Mouse (Mus musculus): ENCODE results near the gene Kank2. TPM values are rescaled to one million over a fixed set of nuclear protein-coding genes. Genes with fewer than 3 reads are reported as not detected.

Kank2 gene
- polyA plus RNA-seq, 1 experiment from 2014 or later, result 26.3 TPM

GRCm38 (mm10) chr9:21803986-21804644, 5.6 kb upstream of the Kank2 start:
- ATAC-seq (ENCODE audit: low read depth), result peak; percentile 97
- Histone ChIP-seq H3K36me3 (ENCODE audit: control insufficient read depth, insufficient read depth, low read length) (peaks cover 17% of the 10 kb centered on the region), H3K27me3 (ENCODE audit: control insufficient read depth, insufficient read depth, low read depth, low read length) (no peaks in the 10 kb centered on the region), H3K4me3 (ENCODE audit: low read length) (no peak overlapping the region), H3K9me3 (ENCODE audit: control insufficient read depth, low read length) (no peaks in the 10 kb centered on the region), H3K9ac (ENCODE audit: low read length) (peak overlapping the region; percentile 46), H3K4me2 (ENCODE audit: low read depth, low read length) (peak overlapping the region; percentile 24; the same call in 1 of the 2 replicates), H3K27ac (ENCODE audit: low read length) (peak overlapping the region; percentile 90), H3K4me1 (replicated peaks; ENCODE audit: control insufficient read depth, insufficient read depth, low read length) (peaks cover 10% of the 10 kb centered on the region)
- 30% methylated on average over 13 of the region's 13 CpGs for WGBS

GRCm38 (mm10) chr9:21801591-21801990, 3.0 kb upstream of the Kank2 start:
- peaks cover 16% of the 10 kb centered on the region for H3K36me3 ChIP-seq (ENCODE audit: control insufficient read depth, insufficient read depth, low read length)
- no peaks in the 10 kb centered on the region for H3K9me3 ChIP-seq (ENCODE audit: control insufficient read depth, low read length)
- H3K4me3 ChIP-seq (ENCODE audit: low read length), result no peak overlapping the region
- no peak overlapping the region for H3K27ac ChIP-seq (ENCODE audit: low read length)
- no peak for ATAC-seq (ENCODE audit: low read depth)
- WGBS, result 93% methylated on average over 7 of the region's 7 CpGs
- H3K4me1 ChIP-seq (replicated peaks; ENCODE audit: control insufficient read depth, insufficient read depth, low read length), result peaks cover 22% of the 10 kb centered on the region
- H3K27me3 ChIP-seq (ENCODE audit: control insufficient read depth, insufficient read depth, low read depth, low read length), result no peaks in the 10 kb centered on the region
- no peak overlapping the region for H3K4me2 ChIP-seq (ENCODE audit: low read depth, low read length)
- H3K9ac ChIP-seq (ENCODE audit: low read length), result no peak overlapping the region

- Histone ChIP-seq H3K9ac (ENCODE audit: low read length) (no peak overlapping the region), H3K27me3 (ENCODE audit: control insufficient read depth, insufficient read depth, low read depth, low read length) (no peaks in the 10 kb centered on the region), H3K4me2 (ENCODE audit: low read depth, low read length) (no peak overlapping the region), H3K36me3 (ENCODE audit: control insufficient read depth, insufficient read depth, low read length) (peaks cover 16% of the 10 kb centered on the region), H3K4me1 (replicated peaks; ENCODE audit: control insufficient read depth, insufficient read depth, low read length) (peaks cover 26% of the 10 kb centered on the region), H3K9me3 (ENCODE audit: control insufficient read depth, low read length) (no peaks in the 10 kb centered on the region), H3K27ac (ENCODE audit: low read length) (no peak overlapping the region), H3K4me3 (ENCODE audit: low read length) (no peak overlapping the region)
- 78% methylated on average over 7 of the region's 7 CpGs for WGBS
- no peak for ATAC-seq (ENCODE audit: low read depth)
Measured at GRCm38 (mm10) chr9:21801121-21801520, 2.6 kb upstream of the Kank2 start.

- Histone ChIP-seq H3K36me3 (ENCODE audit: control insufficient read depth, insufficient read depth, low read length) (peaks cover 33% of the 10 kb centered on the region), H3K9ac (ENCODE audit: low read length) (peak overlapping the region; percentile 98; the same call in 1 of the 2 replicates), H3K27ac (ENCODE audit: low read length) (peak overlapping the region; percentile 99), H3K9me3 (ENCODE audit: control insufficient read depth, low read length) (no peaks in the 10 kb centered on the region), H3K4me3 (ENCODE audit: low read length) (peak overlapping the region; percentile 99), H3K4me2 (ENCODE audit: low read depth, low read length) (peak overlapping the region; percentile 73), H3K4me1 (replicated peaks; ENCODE audit: control insufficient read depth, insufficient read depth, low read length) (peaks cover 34% of the 10 kb centered on the region), H3K27me3 (ENCODE audit: control insufficient read depth, insufficient read depth, low read depth, low read length) (no peaks in the 10 kb centered on the region)
- WGBS, result 34% methylated on average over 3 of the region's 3 CpGs
- no peak for ATAC-seq (ENCODE audit: low read depth)
Measured at GRCm38 (mm10) chr9:21799010-21799350, 436 bp upstream of the Kank2 start.

- Histone ChIP-seq H3K9me3 (ENCODE audit: control insufficient read depth, low read length) (no peaks in the 10 kb centered on the region), H3K9ac (ENCODE audit: low read length) (peak overlapping the region; percentile 98), H3K4me1 (replicated peaks; ENCODE audit: control insufficient read depth, insufficient read depth, low read length) (peaks cover 34% of the 10 kb centered on the region), H3K27me3 (ENCODE audit: control insufficient read depth, insufficient read depth, low read depth, low read length) (no peaks in the 10 kb centered on the region), H3K36me3 (ENCODE audit: control insufficient read depth, insufficient read depth, low read length) (peaks cover 40% of the 10 kb centered on the region), H3K4me3 (ENCODE audit: low read length) (peak overlapping the region; percentile 99), H3K27ac (ENCODE audit: low read length) (peak overlapping the region; percentile 99), H3K4me2 (ENCODE audit: low read depth, low read length) (peak overlapping the region; percentile 73)
- WGBS, result 0% methylated on average over 22 of the region's 26 CpGs
- ATAC-seq (ENCODE audit: low read depth), result peak; percentile 81
Measured at GRCm38 (mm10) chr9:21797921-21798344, 611 bp downstream of the Kank2 start.

GRCm38 (mm10) chr9:21796919-21797318, 1.6 kb downstream of the Kank2 start:
- peak overlapping the region; percentile 98 for H3K9ac ChIP-seq (ENCODE audit: low read length)
- H3K27ac ChIP-seq (ENCODE audit: low read length), result peak overlapping the region; percentile 99
- H3K36me3 ChIP-seq (ENCODE audit: control insufficient read depth, insufficient read depth, low read length), result peaks cover 33% of the 10 kb centered on the region
- H3K9me3 ChIP-seq (ENCODE audit: control insufficient read depth, low read length), result no peaks in the 10 kb centered on the region
- H3K27me3 ChIP-seq (ENCODE audit: control insufficient read depth, insufficient read depth, low read depth, low read length), result no peaks in the 10 kb centered on the region
- H3K4me2 ChIP-seq (ENCODE audit: low read depth, low read length), result peak overlapping the region; percentile 73
- H3K4me3 ChIP-seq (ENCODE audit: low read length), result peak overlapping the region; percentile 99
- WGBS, result 43% methylated on average over 3 of the region's 3 CpGs
- ATAC-seq (ENCODE audit: low read depth), result no peak
- peaks cover 44% of the 10 kb centered on the region for H3K4me1 ChIP-seq (replicated peaks; ENCODE audit: control insufficient read depth, insufficient read depth, low read length)

- peak overlapping the region; percentile 99 for H3K27ac ChIP-seq (ENCODE audit: low read length)
- H3K27me3 ChIP-seq (ENCODE audit: control insufficient read depth, insufficient read depth, low read depth, low read length), result no peaks in the 10 kb centered on the region
- H3K4me3 ChIP-seq (ENCODE audit: low read length), result peak overlapping the region; percentile 99
- peaks cover 36% of the 10 kb centered on the region for H3K36me3 ChIP-seq (ENCODE audit: control insufficient read depth, insufficient read depth, low read length)
- no peak for ATAC-seq (ENCODE audit: low read depth)
- H3K9me3 ChIP-seq (ENCODE audit: control insufficient read depth, low read length), result no peaks in the 10 kb centered on the region
- whole genome bisulfite sequencing, result 18% methylated on average over 3 of the region's 3 CpGs
- peak overlapping the region; percentile 98 for H3K9ac ChIP-seq (ENCODE audit: low read length)
- peaks cover 51% of the 10 kb centered on the region for H3K4me1 ChIP-seq (replicated peaks; ENCODE audit: control insufficient read depth, insufficient read depth, low read length)
- peak overlapping the region; percentile 73 for H3K4me2 ChIP-seq (ENCODE audit: low read depth, low read length)
Measured at GRCm38 (mm10) chr9:21796259-21796658, 2.3 kb downstream of the Kank2 start.

- Histone ChIP-seq H3K4me1 (replicated peaks; ENCODE audit: control insufficient read depth, insufficient read depth, low read length) (peaks cover 55% of the 10 kb centered on the region), H3K4me3 (ENCODE audit: low read length) (peak overlapping the region; percentile 99), H3K36me3 (ENCODE audit: control insufficient read depth, insufficient read depth, low read length) (peaks cover 36% of the 10 kb centered on the region)
Measured at GRCm38 (mm10) chr9:21795579-21795978, 3.0 kb downstream of the Kank2 start.

GRCm38 (mm10) chr9:21794925-21795324, 3.6 kb downstream of the Kank2 start:
- 89% methylated on average over 25 of the region's 25 CpGs for WGBS
- Histone ChIP-seq H3K9me3 (ENCODE audit: control insufficient read depth, low read length) (no peaks in the 10 kb centered on the region), H3K27ac (ENCODE audit: low read length) (no peak overlapping the region), H3K27me3 (ENCODE audit: control insufficient read depth, insufficient read depth, low read depth, low read length) (no peaks in the 10 kb centered on the region), H3K9ac (ENCODE audit: low read length) (no peak overlapping the region), H3K4me1 (replicated peaks; ENCODE audit: control insufficient read depth, insufficient read depth, low read length) (peaks cover 61% of the 10 kb centered on the region), H3K36me3 (ENCODE audit: control insufficient read depth, insufficient read depth, low read length) (peaks cover 42% of the 10 kb centered on the region), H3K4me2 (ENCODE audit: low read depth, low read length) (no peak overlapping the region), H3K4me3 (ENCODE audit: low read length) (no peak overlapping the region)
- ATAC-seq (ENCODE audit: low read depth), result no peak

More at GRCm38 (mm10) chr9:21795579-21795978, 3.0 kb downstream of the Kank2 start:
- Histone ChIP-seq H3K9me3 (ENCODE audit: control insufficient read depth, low read length) (no peaks in the 10 kb centered on the region), H3K27me3 (ENCODE audit: control insufficient read depth, insufficient read depth, low read depth, low read length) (no peaks in the 10 kb centered on the region), H3K27ac (ENCODE audit: low read length) (no peak overlapping the region; the same call in 1 of the 2 replicates), H3K4me2 (ENCODE audit: low read depth, low read length) (peak overlapping the region; percentile 73), H3K9ac (ENCODE audit: low read length) (peak overlapping the region; percentile 98; the same call in 1 of the 2 replicates)
- no peak for ATAC-seq (ENCODE audit: low read depth)
- WGBS, result 72% methylated on average over 5 of the region's 5 CpGs

Measured in lung, embryonic 16.5 days (tissue).